Comparison of ENCODE assay signal across 9 mouse cellular contexts in genomic region chr10:94249575-94250456, GRCm38 (mm10). TPM values are rescaled to one million over a fixed set of nuclear protein-coding genes. Genes with fewer than 3 reads are reported as not detected.
A peak's percentile ranks its signal among the peaks of the same experiment; 100 is the strongest.
DNase-seq lines count a peak whose midpoint lies in the region; ATAC-seq lines count a peak whose summit lies in the region.
"Had no signal": no experiment of that assay in that cellular context is flagged by ENCODE, and none has a peak within 500 bp of the region (broad histone marks: within the 10 kb centered on the region; RNA-seq: fewer than 3 reads in every experiment).

No protein-coding gene starts in this region.

- H3K9me3 ChIP-seq in hindbrain, embryonic 12.5 days (replicated peaks), result no peaks in the 10 kb centered on the region

- H3K27ac ChIP-seq in hindbrain, embryonic 12.5 days, result peak overlapping the region; percentile 60

- H3K4me1 ChIP-seq in hindbrain, embryonic 12.5 days, result peaks cover 12% of the 10 kb centered on the region

- peak; percentile 83 for ATAC-seq in erythroid progenitor cell, adult 5-6 weeks (replicated peaks; ENCODE audit: low FRiP score, poor library complexity, severe bottlenecking)
- peak; percentile 91 for ATAC-seq in hindbrain, embryonic 12.5 days (ENCODE audit: low FRiP score)
- peak; percentile 98 for ATAC-seq in megakaryocyte-erythroid progenitor cell, adult 5-6 weeks (replicated peaks; ENCODE audit: low FRiP score, low TSS enrichment, poor library complexity, severe bottlenecking)

- no peaks in the 10 kb centered on the region for H3K36me3 ChIP-seq in hindbrain, embryonic 12.5 days

- WGBS in hindbrain, embryonic 12.5 days, result 44% methylated on average over 22 of the region's 22 CpGs

- no peak overlapping the region for H3K4me3 ChIP-seq in hindbrain, embryonic 12.5 days

- peak; percentile 92 for DNase-seq in heart, adult 11 months
- DNase-seq in heart, postnatal 25 days (ENCODE audit: low spot score), result no peak
- DNase-seq in Muller cell, postnatal 12 days (ENCODE audit: inconsistent ontology term), result peak; percentile 22
- DNase-seq in left cerebral cortex, adult 11 months (ENCODE audit: low spot score), result no peak
- no peak for DNase-seq in urinary bladder, postnatal 14 days (ENCODE audit: low spot score)

- H3K27me3 ChIP-seq in hindbrain, embryonic 12.5 days, result no peaks in the 10 kb centered on the region

- peak overlapping the region; percentile 33 for H3K4me2 ChIP-seq in hindbrain, embryonic 12.5 days (replicated peaks)

- no peak overlapping the region for H3K9ac ChIP-seq in hindbrain, embryonic 12.5 days

- intact Hi-C loops in heart, postnatal 25 days (cut with DNase I), result no loop called here

RNA-seq across cellular contexts. Expression of gene Gm4792, which starts 48.7 kb away (rescaled TPM):
- not detected for total RNA-seq in heart, postnatal 25 days (2021)
- total RNA-seq in erythroid progenitor cell, adult 5-6 weeks (2015; ENCODE audit: low replicate concordance), result not detected in 2 replicates
- not detected in 2 replicates for total RNA-seq in erythroid progenitor cell, adult 5-6 weeks (2017; ENCODE audit: low replicate concordance)
- polyA plus RNA-seq in hindbrain, embryonic 12.5 days (2016; fragmentation: Nextera tagmentation; extraction: Ambion mirVana), result 0.52 and 0.67 TPM in 2 replicates
- not detected in 2 replicates for total RNA-seq in megakaryocyte-erythroid progenitor cell, adult 5-6 weeks (2014; fragmentation: Nextera tagmentation)
- not detected in 2 replicates for total RNA-seq in megakaryocyte-erythroid progenitor cell, adult 5-6 weeks (2017)
- polyA plus RNA-seq: gonadal fat pad, adult 2 months had no signal

RNA-seq across cellular contexts. Expression of gene Ndufa12, which starts 51.3 kb away (rescaled TPM):
- 100 to 1,000 TPM; 824 to 843 TPM for total RNA-seq in heart, postnatal 25 days (2021)
- 33.9 and 44.4 TPM in 2 replicates for total RNA-seq in erythroid progenitor cell, adult 5-6 weeks (2015; ENCODE audit: low replicate concordance)
- total RNA-seq in erythroid progenitor cell, adult 5-6 weeks (2017; ENCODE audit: low replicate concordance), result 56.6 and 63.0 TPM in 2 replicates
- polyA plus RNA-seq in hindbrain, embryonic 12.5 days (2016; fragmentation: Nextera tagmentation; extraction: Ambion mirVana), result 366 and 400 TPM in 2 replicates
- 213 and 250 TPM in 2 replicates for total RNA-seq in megakaryocyte-erythroid progenitor cell, adult 5-6 weeks (2014; fragmentation: Nextera tagmentation)
- 394 and 524 TPM in 2 replicates for total RNA-seq in megakaryocyte-erythroid progenitor cell, adult 5-6 weeks (2017)

Comparison
In these comparisons a context has a peak if more than half of its experiments do, and no peak if none do; other contexts are left out.
1. DNase-seq: peak in heart, adult 11 months (single experiment) and Muller cell, postnatal 12 days (single experiment); none in heart, postnatal 25 days (single experiment), left cerebral cortex, adult 11 months (single experiment) and urinary bladder, postnatal 14 days (single experiment).
2. Peak in every context shown above with its lines, with median percentiles within 50 percentile points of each other: ATAC-seq.